ENCODE assay signal across 8 mouse cellular contexts in the genomic region with DNA sequence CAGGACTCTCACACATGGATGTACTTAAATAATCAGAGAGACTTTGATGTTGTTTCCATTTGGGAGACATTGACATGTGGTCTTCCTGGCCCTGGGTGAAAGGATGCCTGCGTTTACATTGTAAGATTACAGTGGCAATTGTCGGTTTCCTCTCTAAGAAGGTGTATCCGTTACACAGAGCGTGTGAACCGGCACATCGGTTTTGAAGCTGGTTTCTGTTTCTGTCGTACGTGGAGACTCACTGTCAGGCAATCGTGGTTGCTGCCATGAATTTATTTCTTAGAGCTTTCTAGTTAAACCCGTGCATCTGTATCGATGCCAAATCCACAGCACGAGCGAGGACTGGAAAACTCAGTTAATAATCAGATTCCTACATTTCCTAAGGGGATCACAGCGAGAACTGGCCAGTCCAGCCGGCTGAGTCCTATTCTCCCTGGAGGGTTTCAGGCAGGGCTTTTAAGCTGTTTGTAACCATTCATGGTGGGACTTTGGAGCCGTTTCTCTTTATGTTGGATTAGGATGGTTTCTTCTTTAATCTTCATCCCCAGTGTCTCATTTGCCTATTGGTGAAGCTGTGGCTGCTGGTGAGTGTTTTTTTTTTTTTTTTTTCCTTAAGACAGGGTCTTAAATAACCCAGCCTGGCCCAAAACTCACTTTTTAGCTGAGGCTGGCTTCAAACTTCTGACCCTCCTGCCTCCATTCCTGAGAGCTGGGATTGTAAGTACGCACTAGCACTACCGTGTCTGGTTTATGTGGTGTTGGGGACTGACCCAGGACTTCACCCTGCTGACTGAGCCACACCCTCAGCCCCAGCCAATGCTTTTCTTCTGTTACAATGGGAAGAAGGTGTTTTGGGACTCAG. TPM values are rescaled to one million over a fixed set of nuclear protein-coding genes. Genes with fewer than 3 reads are reported as not detected.
DNase-seq lines count a peak whose midpoint lies in the region; ATAC-seq and TF ChIP-seq lines count a peak whose summit lies in the region.

No protein-coding gene starts in this region.

- intact Hi-C loops in heart, adult 2 months (cut with DNase I): no loop called here
- intact Hi-C loops in heart, postnatal 25 days (cut with DNase I): no loop called here

- no peak overlapping the region for H3K9ac ChIP-seq in heart, adult 2 months (ENCODE audit: low read depth, low read length)
- no peak overlapping the region for H3K9ac ChIP-seq in intestine, embryonic 14.5 days (ENCODE audit: low read length)

- TF ChIP-seq POLR2A in heart, adult 2 months (IDR thresholded peaks at IDR 0.05; ENCODE audit: insufficient read depth, low read depth, low read length): no peak

- peak; percentile 84 for ATAC-seq in CD4-positive, CD25-positive, alpha-beta regulatory T cell, adult 4 months
- no peak for ATAC-seq in intestine, embryonic 14.5 days (replicated peaks; ENCODE audit: low FRiP score, low TSS enrichment, low read depth)

- H3K4me1 ChIP-seq in heart, adult 2 months (ENCODE audit: control insufficient read depth, insufficient read depth, low read length): peaks cover 5% of the 10 kb centered on the region
- H3K4me1 ChIP-seq in intestine, embryonic 14.5 days (replicated peaks; ENCODE audit: control insufficient read depth, insufficient read depth, low read length): peaks cover 6% of the 10 kb centered on the region; the same call in 1 of the 2 replicates

- no peak for TF ChIP-seq CTCF in heart, adult 2 months (IDR thresholded peaks at IDR 0.05)

- H3K79me2 ChIP-seq in heart, adult 2 months (replicated peaks; ENCODE audit: control insufficient read depth, insufficient read depth, low read length): no peaks in the 10 kb centered on the region

- no peaks in the 10 kb centered on the region for H3K36me3 ChIP-seq in heart, adult 2 months (ENCODE audit: control insufficient read depth, insufficient read depth, low read length)
- H3K36me3 ChIP-seq in intestine, embryonic 14.5 days (ENCODE audit: control insufficient read depth, insufficient read depth, low read length): no peaks in the 10 kb centered on the region

- H3K27me3 ChIP-seq in heart, adult 2 months (ENCODE audit: control insufficient read depth, insufficient read depth, low read length): no peaks in the 10 kb centered on the region
- no peaks in the 10 kb centered on the region for H3K27me3 ChIP-seq in intestine, embryonic 14.5 days (replicated peaks; ENCODE audit: control insufficient read depth, insufficient read depth, low read length)

- peak overlapping the region; percentile 45 for H3K4me3 ChIP-seq in heart, adult 2 months
- peak overlapping the region; percentile 3 for H3K4me3 ChIP-seq in intestine, embryonic 14.5 days (ENCODE audit: low read depth, low read length)

- no peaks in the 10 kb centered on the region for H3K9me3 ChIP-seq in intestine, embryonic 14.5 days (ENCODE audit: control insufficient read depth, low read length)

- WGBS in heart, adult 2 months: 30% methylated on average over 18 of the region's 18 CpGs
- WGBS in intestine, embryonic 14.5 days: 37% methylated on average over 18 of the region's 18 CpGs

- peak overlapping the region; percentile 36 for H3K4me2 ChIP-seq in intestine, embryonic 14.5 days (ENCODE audit: low read length)

- no peak overlapping the region; the same call in 1 of the 2 replicates for H3K27ac ChIP-seq in heart, adult 2 months
- H3K27ac ChIP-seq in intestine, embryonic 14.5 days (ENCODE audit: low read depth): no peak overlapping the region

- no peak for TF ChIP-seq EP300 in heart, adult 2 months (IDR thresholded peaks at IDR 0.05; ENCODE audit: insufficient read depth, low read depth, low read length)

- DNase-seq in heart, adult 2 months: peak in 1 of 2 experiments; percentile 24
- no peak for DNase-seq in heart, postnatal 25 days (ENCODE audit: low spot score)
- no peak for DNase-seq in intestine, embryonic 14.5 days (ENCODE audit: low spot score)
- DNase-seq in naive thymus-derived CD4-positive, alpha-beta T cell, adult 2 months (ENCODE audit: low read depth): peak; percentile 82
- DNase-seq in retina, postnatal 1 day: no peak
- DNase-seq in cerebellum, adult 8-10 months: no peak
- DNase-seq in adrenal gland, postnatal 25 days: no peak

RNA-seq across cellular contexts. Expression of gene Itgb3, which starts 26.1 kb away (rescaled TPM):
- total RNA-seq in heart, adult 2 months (2021): 1 to 10 TPM; 2.3 to 8.1 TPM
- polyA plus RNA-seq in heart, adult 2 months (2012; rRNA removed): 2.7 and 3.6 TPM in 2 replicates
- 1 to 10 TPM; 3.1 to 3.8 TPM for total RNA-seq in heart, postnatal 25 days (2021)
- 10 to 100 TPM; 12.3 to 15.6 TPM for polyA plus RNA-seq in CD4-positive, CD25-positive, alpha-beta regulatory T cell, adult 4 months (2017; shearing (Covaris generic))
- polyA plus RNA-seq in intestine, embryonic 14.5 days (2014; fragmentation: Nextera tagmentation; extraction: Ambion mirVana): 3.3 and 3.8 TPM in 2 replicates
- 5.4 and 6.1 TPM in 2 replicates for total RNA-seq in adrenal gland, postnatal 25 days (2021)

RNA-seq across cellular contexts. Expression of gene Myl4, which starts 31.2 kb away (rescaled TPM):
- 100 to 1,000 TPM; 484 to 619 TPM for total RNA-seq in heart, adult 2 months (2021)
- 1,288 and 1,402 TPM in 2 replicates for polyA plus RNA-seq in heart, adult 2 months (2012; rRNA removed)
- 100 to 1,000 TPM; 832 to 984 TPM for total RNA-seq in heart, postnatal 25 days (2021)
- 10 to 100 TPM in 1 of 2 experiments, 1 to 10 TPM in 1; 8.2 to 11.4 TPM for polyA plus RNA-seq in CD4-positive, CD25-positive, alpha-beta regulatory T cell, adult 4 months (2017; shearing (Covaris generic))
- 5.8 and 6.2 TPM in 2 replicates for polyA plus RNA-seq in intestine, embryonic 14.5 days (2014; fragmentation: Nextera tagmentation; extraction: Ambion mirVana)
- total RNA-seq in adrenal gland, postnatal 25 days (2021): 2.9 and 3.4 TPM in 2 replicates

RNA-seq across cellular contexts. Expression of gene Cdc27, which starts 31.3 kb away (rescaled TPM):
- total RNA-seq in heart, adult 2 months (2021): 10 to 100 TPM; 23.2 to 24.6 TPM
- 4.6 and 10.7 TPM in 2 replicates for polyA plus RNA-seq in heart, adult 2 months (2012; rRNA removed)
- 10 to 100 TPM; 28.6 to 29.7 TPM for total RNA-seq in heart, postnatal 25 days (2021)
- polyA plus RNA-seq in CD4-positive, CD25-positive, alpha-beta regulatory T cell, adult 4 months (2017; shearing (Covaris generic)): 10 to 100 TPM; 14.0 to 15.1 TPM
- 41.8 and 47.2 TPM in 2 replicates for polyA plus RNA-seq in intestine, embryonic 14.5 days (2014; fragmentation: Nextera tagmentation; extraction: Ambion mirVana)
- 54.9 and 68.9 TPM in 2 replicates for total RNA-seq in adrenal gland, postnatal 25 days (2021)

Comparison
In these comparisons a context has a peak if more than half of its experiments do, and no peak if none do; other contexts are left out.
1. RNA of gene Myl4, which starts 31.2 kb away (total RNA-seq): 832 to 984 TPM in heart, postnatal 25 days and 484 to 619 TPM in heart, adult 2 months; 2.9 to 3.4 TPM in adrenal gland, postnatal 25 days; every median in the first group is over 100 times any median in the second.